Mouse (Mus musculus) embryonic facial prominence, embryonic 12.5 days (tissue): ENCODE measurements around the gene Slc35b2. TPM values are rescaled to one million over a fixed set of nuclear protein-coding genes. Genes with fewer than 3 reads are reported as not detected.

Experiments
- ATAC-seq: fragments of 200-750 bp; cut with Nextera tagmentation; 2 replicates; pipeline ENCODE4 v1.8.0; 2017; ENCODE audit not compliant: insufficient number of reproducible peaks, insufficient read depth, low FRiP score, low TSS enrichment
- H3K27ac ChIP-seq: fragments of 300-500 bp; sonication (generic); 2 replicates; pipeline ENCODE4 v1.5.1; 2016; ENCODE audit warnings: mild to moderate bottlenecking
- H3K27me3 ChIP-seq: fragments of 300-500 bp; sonication (generic); 2 replicates; pipeline ENCODE4 v1.6.1; 2016; ENCODE audit warnings: mild to moderate bottlenecking, moderate library complexity
- H3K36me3 ChIP-seq: fragments of 300-500 bp; sonication (generic); 2 replicates; pipeline ENCODE4 v1.6.1; 2016; ENCODE audit warnings: mild to moderate bottlenecking
- H3K4me1 ChIP-seq: fragments of 300-500 bp; sonication (generic); 2 replicates; pipeline ENCODE4 v1.6.1; 2016
- H3K4me2 ChIP-seq: fragments of 300-500 bp; sonication (generic); replicated peaks from 2 replicates; pipeline ENCODE4 v1.6.1; 2016; ENCODE audit warnings: mild to moderate bottlenecking, moderate library complexity
- H3K4me3 ChIP-seq: fragments of 300-500 bp; sonication (generic); 2 replicates; pipeline ENCODE4 v1.5.1; 2016; ENCODE audit warnings: mild to moderate bottlenecking
- H3K9ac ChIP-seq: fragments of 300-500 bp; sonication (generic); 2 replicates; pipeline ENCODE4 v1.6.1; 2016; ENCODE audit warnings: mild to moderate bottlenecking, moderate library complexity
- H3K9me3 ChIP-seq: fragments of 300-500 bp; sonication (generic); 2 replicates; pipeline ENCODE4 v1.6.1; 2016; ENCODE audit warnings: mild to moderate bottlenecking, moderate library complexity
- WGBS: fragments of 180-500 bp; shearing (Covaris S2); methylation state at CpG from one replicate; pipeline ENCODE4 v1.1.7; 2016; 5-methylcytosine and 5-hydroxymethylcytosine counted together
- polyA plus RNA-seq: library from polyadenylated mRNA; unstranded; fragments of >200 nt; fragmentation: Nextera tagmentation; extraction: Ambion mirVana; gene quantifications from 2 replicates; pipeline ENCODE4 v1.2.1, GENCODE M21; 2016

Gene Slc35b2
- polyA plus RNA-seq, 1 experiment from 2014 or later = 108 TPM

- no peaks in the 10 kb centered on the region for H3K9me3 ChIP-seq
- no peak for ATAC-seq
- H3K4me2 ChIP-seq = no peak overlapping the region
- WGBS = 48% methylated on average over 13 of the region's 13 CpGs
- no peak overlapping the region for H3K27ac ChIP-seq
- no peaks in the 10 kb centered on the region for H3K4me1 ChIP-seq
- no peaks in the 10 kb centered on the region for H3K36me3 ChIP-seq
- peaks cover 59% of the 10 kb centered on the region for H3K27me3 ChIP-seq
- no peak overlapping the region for H3K4me3 ChIP-seq
- H3K9ac ChIP-seq = no peak overlapping the region
Measured at GRCm38 (mm10) chr17:45530346-45530782, 33.3 kb upstream of the Slc35b2 start.

GRCm38 (mm10) chr17:45532896-45533295 is 30.8 kb upstream of the Slc35b2 start:
- no peak overlapping the region for H3K4me2 ChIP-seq
- no peaks in the 10 kb centered on the region for H3K36me3 ChIP-seq
- H3K4me1 ChIP-seq = no peaks in the 10 kb centered on the region
- 49% methylated on average over 15 of the region's 15 CpGs for WGBS
- no peak overlapping the region for H3K4me3 ChIP-seq
- H3K9ac ChIP-seq = no peak overlapping the region
- H3K27ac ChIP-seq = no peak overlapping the region
- no peak for ATAC-seq
- H3K9me3 ChIP-seq = no peaks in the 10 kb centered on the region
- H3K27me3 ChIP-seq = peaks cover 60% of the 10 kb centered on the region

GRCm38 (mm10) chr17:45536264-45536663 is 27.4 kb upstream of the Slc35b2 start:
- Histone ChIP-seq H3K36me3 (no peaks in the 10 kb centered on the region), H3K27ac (no peak overlapping the region), H3K4me2 (no peak overlapping the region), H3K4me3 (no peak overlapping the region), H3K4me1 (no peaks in the 10 kb centered on the region), H3K9me3 (no peaks in the 10 kb centered on the region), H3K27me3 (peaks cover 69% of the 10 kb centered on the region), H3K9ac (no peak overlapping the region)
- WGBS = 10% methylated on average over 5 of the region's 5 CpGs
- no peak for ATAC-seq

- no peak for ATAC-seq
- 56% methylated on average over 4 of the region's 4 CpGs for WGBS
- H3K4me1 ChIP-seq = no peaks in the 10 kb centered on the region
Measured at GRCm38 (mm10) chr17:45538394-45538793, 25.3 kb upstream of the Slc35b2 start.

GRCm38 (mm10) chr17:45539664-45540063 is 24.0 kb upstream of the Slc35b2 start:
- Histone ChIP-seq H3K36me3 (no peaks in the 10 kb centered on the region; the same call in 1 of the 2 replicates), H3K4me3 (no peak overlapping the region), H3K9ac (no peak overlapping the region), H3K27me3 (peaks cover 76% of the 10 kb centered on the region), H3K4me1 (peaks cover 7% of the 10 kb centered on the region), H3K4me2 (no peak overlapping the region), H3K9me3 (no peaks in the 10 kb centered on the region), H3K27ac (no peak overlapping the region)
- WGBS = 79% methylated on average over 21 of the region's 21 CpGs
- no peak for ATAC-seq

More at GRCm38 (mm10) chr17:45538394-45538793, 25.3 kb upstream of the Slc35b2 start:
- Histone ChIP-seq H3K4me2 (no peak overlapping the region), H3K4me3 (no peak overlapping the region), H3K9ac (no peak overlapping the region), H3K36me3 (no peaks in the 10 kb centered on the region), H3K27ac (no peak overlapping the region), H3K27me3 (peaks cover 72% of the 10 kb centered on the region), H3K9me3 (no peaks in the 10 kb centered on the region)

- 38% methylated on average over 6 of the region's 6 CpGs for WGBS
- Histone ChIP-seq H3K9ac (no peak overlapping the region), H3K4me1 (peaks cover 21% of the 10 kb centered on the region), H3K4me3 (no peak overlapping the region), H3K9me3 (no peaks in the 10 kb centered on the region), H3K27me3 (peaks cover 80% of the 10 kb centered on the region), H3K36me3 (peaks cover 8% of the 10 kb centered on the region), H3K4me2 (no peak overlapping the region), H3K27ac (no peak overlapping the region)
- no peak for ATAC-seq
Measured at GRCm38 (mm10) chr17:45542129-45542528, 21.5 kb upstream of the Slc35b2 start.

- Histone ChIP-seq H3K9me3 (no peaks in the 10 kb centered on the region), H3K4me1 (peaks cover 21% of the 10 kb centered on the region), H3K4me3 (no peak overlapping the region), H3K4me2 (no peak overlapping the region), H3K9ac (no peak overlapping the region), H3K27me3 (peaks cover 86% of the 10 kb centered on the region), H3K27ac (no peak overlapping the region), H3K36me3 (peaks cover 8% of the 10 kb centered on the region)
- WGBS = 73% methylated on average over 2 of the region's 2 CpGs
- no peak for ATAC-seq
Measured at GRCm38 (mm10) chr17:45542705-45543104, 21.0 kb upstream of the Slc35b2 start.

- H3K27me3 ChIP-seq = peaks cover 90% of the 10 kb centered on the region
- H3K4me1 ChIP-seq = peaks cover 21% of the 10 kb centered on the region
- H3K4me3 ChIP-seq = no peak overlapping the region
- 19% methylated on average over 1 of the region's 1 CpGs for WGBS
- no peak overlapping the region for H3K27ac ChIP-seq
- no peak for ATAC-seq
- H3K36me3 ChIP-seq = peaks cover 8% of the 10 kb centered on the region
- H3K9ac ChIP-seq = no peak overlapping the region
- no peaks in the 10 kb centered on the region for H3K9me3 ChIP-seq
- no peak overlapping the region for H3K4me2 ChIP-seq
Measured at GRCm38 (mm10) chr17:45543115-45543514, 20.6 kb upstream of the Slc35b2 start.

GRCm38 (mm10) chr17:45544001-45544872 is 19.4 kb upstream of the Slc35b2 start:
- ATAC-seq = no peak
- no peaks in the 10 kb centered on the region for H3K9me3 ChIP-seq
- no peak overlapping the region for H3K27ac ChIP-seq
- 0 out of 2 replicates have a peak overlapping the region, but pooled peaks have one; percentile 24 for H3K9ac ChIP-seq
- H3K4me3 ChIP-seq = peak overlapping the region; percentile 19
- H3K36me3 ChIP-seq = peaks cover 8% of the 10 kb centered on the region
- peak overlapping the region; percentile 33 for H3K4me2 ChIP-seq
- WGBS = 6% methylated on average over 24 of the region's 24 CpGs
- H3K4me1 ChIP-seq = peaks cover 29% of the 10 kb centered on the region
- peaks cover 85% of the 10 kb centered on the region for H3K27me3 ChIP-seq

GRCm38 (mm10) chr17:45544873-45545277 is 18.8 kb upstream of the Slc35b2 start:
- Histone ChIP-seq H3K4me3 (peak overlapping the region; percentile 19), H3K27ac (no peak overlapping the region), H3K36me3 (peaks cover 8% of the 10 kb centered on the region), H3K9ac (0 out of 2 replicates have a peak overlapping the region, but pooled peaks have one; percentile 24), H3K9me3 (no peaks in the 10 kb centered on the region), H3K4me2 (peak overlapping the region; percentile 33), H3K4me1 (peaks cover 29% of the 10 kb centered on the region), H3K27me3 (peaks cover 79% of the 10 kb centered on the region)
- 10% methylated on average over 46 of the region's 46 CpGs for WGBS
- ATAC-seq = no peak

GRCm38 (mm10) chr17:45545278-45545961 is 18.3 kb upstream of the Slc35b2 start:
- peaks cover 34% of the 10 kb centered on the region for H3K4me1 ChIP-seq
- peak overlapping the region; percentile 24; the same call in 1 of the 2 replicates for H3K9ac ChIP-seq
- no peak overlapping the region for H3K27ac ChIP-seq

More at GRCm38 (mm10) chr17:45545278-45545961, 18.3 kb upstream of the Slc35b2 start:
- WGBS = 8% methylated on average over 74 of the region's 74 CpGs
- Histone ChIP-seq H3K4me3 (peak overlapping the region; percentile 19), H3K4me2 (peak overlapping the region; percentile 33), H3K9me3 (no peaks in the 10 kb centered on the region), H3K27me3 (peaks cover 74% of the 10 kb centered on the region), H3K36me3 (peaks cover 8% of the 10 kb centered on the region)
- no peak for ATAC-seq
